Mouse (Mus musculus): Measurements from ENCODE around the gene Mthfd1l.

DNA sequence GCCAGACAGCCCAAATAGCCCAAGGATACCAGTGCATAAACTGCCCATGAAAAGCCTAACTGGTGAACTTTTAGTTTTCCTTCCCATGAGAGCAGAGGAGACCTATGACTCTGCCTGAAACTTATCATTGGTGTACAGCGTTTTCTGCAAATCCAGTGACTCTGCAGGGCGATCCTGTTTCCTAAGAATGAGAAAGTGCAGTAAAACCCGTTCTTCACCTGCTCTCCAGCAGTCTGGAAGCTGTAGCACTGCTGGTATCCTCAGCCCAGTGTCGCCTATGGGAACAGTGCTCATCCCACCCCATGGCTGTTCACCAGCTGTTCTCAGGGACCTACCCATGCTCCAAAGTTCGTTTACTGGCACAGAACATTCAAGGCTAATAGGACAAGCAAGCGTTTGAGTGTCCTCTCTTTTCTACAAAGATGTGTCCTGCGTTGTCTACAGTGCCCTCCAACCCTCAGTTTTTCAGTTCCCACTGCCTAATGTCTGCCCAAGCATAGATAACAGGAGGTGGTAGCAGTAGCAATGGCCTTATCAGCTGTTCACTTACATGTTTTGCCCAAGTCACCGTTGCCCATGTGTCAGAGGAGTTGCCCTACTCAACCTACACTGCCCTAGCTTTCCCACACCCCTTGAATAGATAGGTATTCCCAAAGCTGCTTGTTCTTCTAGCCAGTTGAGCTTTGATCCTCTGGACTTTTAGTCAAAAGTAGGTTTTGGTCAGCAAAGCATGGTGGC lies 20.6 kb downstream of the Mthfd1l start:
- no peak for TF ChIP-seq EP300 (optimal IDR thresholded peaks at IDR 0.05)
- TF ChIP-seq CTCF (IDR thresholded peaks at IDR 0.05; ENCODE audit: low read depth) = no peak

All from stomach, postnatal 0 days (tissue).